Mouse (Mus musculus) forebrain, embryonic 14.5 days (tissue): Measurements from ENCODE around the gene Guca1a. TPM values are rescaled to one million over a fixed set of nuclear protein-coding genes. Genes with fewer than 3 reads are reported as not detected.
A peak's percentile ranks its signal among the peaks of the same experiment; 100 is the strongest.

Experiments
- ATAC-seq: fragments of 200-750 bp; cut with Nextera tagmentation; 2 replicates; pipeline ENCODE4 v1.8.0; 2017; ENCODE audit warnings: mild to moderate bottlenecking, moderate library complexity
- DNase-seq: peaks from one replicate; pipeline ENCODE4 v3.0.0-alpha.2; 2015; ENCODE audit warnings: low spot score
- H3K27ac ChIP-seq: fragments of 300-500 bp; sonication (generic); 2 replicates; pipeline ENCODE4 v1.5.1; 2014; ENCODE audit warnings: low read depth, mild to moderate bottlenecking, control low read depth, low read length, moderate library complexity
- H3K27me3 ChIP-seq: fragments of 300-500 bp; sonication (generic); replicated peaks from 2 replicates; pipeline ENCODE4 v1.6.1; 2014; ENCODE audit warnings: low read length, control low read depth, mixed read lengths; ENCODE audit not compliant: control insufficient read depth, insufficient read depth
- H3K36me3 ChIP-seq: fragments of 300-500 bp; sonication (generic); 2 replicates; pipeline ENCODE4 v1.6.1; 2014; ENCODE audit warnings: low read length, control low read depth; ENCODE audit not compliant: control insufficient read depth, insufficient read depth
- H3K4me1 ChIP-seq: fragments of 300-500 bp; sonication (generic); 2 replicates; pipeline ENCODE4 v1.6.1; 2014; ENCODE audit warnings: antibody characterized with exemption, low read length, control low read depth; ENCODE audit not compliant: control insufficient read depth, insufficient read depth
- H3K4me2 ChIP-seq: fragments of 300-500 bp; sonication (generic); 2 replicates; pipeline ENCODE4 v1.6.1; 2014; ENCODE audit warnings: mild to moderate bottlenecking, control low read depth, low read length
- H3K4me3 ChIP-seq: fragments of 300-500 bp; sonication (generic); 2 replicates; pipeline ENCODE4 v1.5.1; 2014; ENCODE audit warnings: low read depth, low read length, control low read depth
- H3K9ac ChIP-seq: fragments of 300-500 bp; sonication (generic); 2 replicates; pipeline ENCODE4 v1.6.1; 2014; ENCODE audit warnings: mild to moderate bottlenecking, low read length, control low read depth, moderate library complexity
- H3K9me3 ChIP-seq: fragments of 300-500 bp; sonication (generic); replicated peaks from 2 replicates; pipeline ENCODE4 v1.6.1; 2016; ENCODE audit warnings: low read length, control low read depth, mixed read lengths; ENCODE audit not compliant: control insufficient read depth
- WGBS: fragments of 180-500 bp; shearing (Covaris S2); extraction: QIAGEN DNeasy Blood & Tissue Kit; methylation state at CpG from one replicate; pipeline ENCODE4 v1.1.7; 2014; 5-methylcytosine and 5-hydroxymethylcytosine counted together
- polyA plus RNA-seq: library from polyadenylated mRNA; unstranded; fragments of >200 nt; fragmentation: Nextera tagmentation; extraction: Ambion mirVana; gene quantifications from 2 replicates; pipeline ENCODE4 v1.2.1, GENCODE M21; 2014

Guca1a gene
- polyA plus RNA-seq, 1 experiment from 2014 or later: 0.47 TPM

DNA sequence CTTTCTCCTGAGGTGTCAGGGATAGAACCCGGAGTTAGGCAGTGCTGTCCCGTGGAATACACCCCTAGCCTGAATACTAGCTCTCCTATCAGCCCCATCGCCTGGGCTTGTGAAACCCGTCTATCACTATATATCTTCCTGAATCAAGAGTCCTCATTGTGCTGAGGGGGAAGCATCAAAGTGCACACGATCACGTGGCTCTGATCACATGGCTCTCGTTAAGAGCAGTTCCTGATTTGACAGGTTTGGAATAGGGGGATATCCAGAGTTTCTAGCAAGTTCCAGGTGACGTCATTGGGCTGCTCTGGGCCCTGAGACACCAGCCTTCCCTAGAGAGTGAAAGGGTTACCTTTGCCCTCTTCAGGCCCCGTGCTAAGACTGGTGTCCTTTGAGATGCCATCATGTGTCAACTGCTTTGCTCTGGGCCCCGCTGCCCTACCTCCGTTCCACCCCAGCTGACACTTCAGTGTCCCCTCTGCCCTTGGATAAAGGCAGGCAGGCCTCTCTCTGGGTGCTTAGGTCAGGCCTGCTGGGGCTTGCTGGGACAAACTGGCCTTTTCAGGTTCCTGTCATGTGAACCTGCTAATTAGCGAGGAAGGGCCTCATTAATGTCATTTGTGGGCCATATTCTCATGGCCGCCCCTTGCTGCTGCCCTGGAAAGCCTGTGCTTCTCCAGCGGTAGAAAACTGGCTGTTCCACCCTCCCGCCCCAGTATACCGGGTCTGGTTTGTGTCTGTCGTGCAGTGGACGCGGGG lies 41.1 kb upstream of the Guca1a start:
- H3K36me3 ChIP-seq: no peaks in the 10 kb centered on the region
- no peak for ATAC-seq

DNA sequence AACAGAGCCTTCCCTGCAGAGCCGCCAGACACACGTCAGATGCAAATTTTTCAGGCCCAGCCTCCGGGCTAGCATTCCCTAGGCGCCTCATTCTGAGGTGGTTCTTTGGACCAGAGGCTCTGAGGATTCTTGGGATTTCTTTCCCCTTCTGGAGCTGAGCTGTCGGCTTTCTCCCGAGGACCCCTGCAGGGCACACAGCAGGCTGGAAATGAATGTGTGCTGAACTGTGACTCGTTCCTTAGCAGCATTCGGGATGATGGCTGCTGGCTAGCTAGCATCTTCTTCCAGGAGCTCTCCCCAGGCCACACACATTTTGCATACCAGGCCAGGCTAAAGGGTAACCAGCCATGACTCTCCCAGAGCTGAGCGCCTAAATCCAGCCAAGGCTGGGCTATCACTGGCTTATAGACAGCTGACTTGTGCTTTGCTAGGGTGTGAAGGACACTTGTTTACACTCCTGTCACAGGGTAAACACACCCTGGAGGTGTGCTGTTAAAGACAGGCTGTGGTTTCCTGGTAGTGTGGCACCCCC lies 40.0 kb upstream of the Guca1a start:
- DNase-seq (peak; percentile 24), ATAC-seq (no peak)
- H3K4me3 ChIP-seq: no peak overlapping the region
- H3K4me2 ChIP-seq: no peak overlapping the region
- H3K36me3 ChIP-seq: no peaks in the 10 kb centered on the region
- H3K4me1 ChIP-seq: peaks cover 6% of the 10 kb centered on the region; the same call in 1 of the 2 replicates
- H3K9me3 ChIP-seq: no peaks in the 10 kb centered on the region
- H3K27ac ChIP-seq: no peak overlapping the region
- H3K27me3 ChIP-seq: peaks cover 38% of the 10 kb centered on the region
- 2% methylated on average over 9 of the region's 9 CpGs for WGBS
- H3K9ac ChIP-seq: no peak overlapping the region

More for the DNA sequence above, 41.1 kb upstream of the Guca1a start:
- Histone ChIP-seq H3K27me3 (peaks cover 29% of the 10 kb centered on the region), H3K4me3 (no peak overlapping the region), H3K27ac (no peak overlapping the region), H3K4me2 (no peak overlapping the region), H3K9ac (no peak overlapping the region), H3K9me3 (no peaks in the 10 kb centered on the region), H3K4me1 (peaks cover 4% of the 10 kb centered on the region; the same call in 1 of the 2 replicates)
- 56% methylated on average over 19 of the region's 19 CpGs for WGBS
- no peak for DNase-seq

DNA sequence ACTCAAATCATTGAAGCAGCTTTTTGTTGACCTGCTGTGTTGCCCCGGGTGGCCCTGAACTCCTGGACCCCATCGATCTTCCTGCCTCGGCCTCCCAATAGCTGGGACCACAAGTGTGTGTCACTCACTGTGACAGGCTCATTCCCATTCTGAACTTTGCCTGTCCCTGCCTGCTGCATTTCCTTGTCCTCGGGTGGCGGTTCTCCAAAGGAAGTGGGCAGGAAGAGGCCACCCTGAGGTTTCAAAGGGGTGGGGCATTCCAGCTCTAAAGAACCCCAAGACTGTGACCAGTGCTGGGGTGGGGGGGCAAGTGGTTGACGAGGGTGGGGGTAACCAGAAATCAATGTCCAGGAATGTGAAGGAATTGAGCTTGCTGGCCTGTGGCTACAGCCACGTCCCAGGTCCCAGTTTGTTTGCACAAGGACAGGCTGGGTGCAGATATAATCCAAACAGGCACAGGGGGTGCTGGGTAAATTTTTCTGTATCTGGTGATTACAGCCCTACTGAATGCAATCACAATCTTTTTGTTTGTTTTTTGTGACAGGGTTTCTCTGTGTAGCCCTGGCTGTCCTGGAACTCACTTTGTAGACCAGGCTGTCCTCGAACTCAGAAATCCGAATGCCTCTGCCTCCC lies 39.1 kb upstream of the Guca1a start:
- Histone ChIP-seq H3K27ac (no peak overlapping the region), H3K4me1 (peaks cover 6% of the 10 kb centered on the region; the same call in 1 of the 2 replicates), H3K4me3 (no peak overlapping the region), H3K4me2 (no peak overlapping the region), H3K9ac (no peak overlapping the region), H3K9me3 (no peaks in the 10 kb centered on the region), H3K36me3 (no peaks in the 10 kb centered on the region), H3K27me3 (peaks cover 45% of the 10 kb centered on the region)
- ATAC-seq: no peak
- no peak for DNase-seq
- WGBS: 51% methylated on average over 9 of the region's 9 CpGs

DNA sequence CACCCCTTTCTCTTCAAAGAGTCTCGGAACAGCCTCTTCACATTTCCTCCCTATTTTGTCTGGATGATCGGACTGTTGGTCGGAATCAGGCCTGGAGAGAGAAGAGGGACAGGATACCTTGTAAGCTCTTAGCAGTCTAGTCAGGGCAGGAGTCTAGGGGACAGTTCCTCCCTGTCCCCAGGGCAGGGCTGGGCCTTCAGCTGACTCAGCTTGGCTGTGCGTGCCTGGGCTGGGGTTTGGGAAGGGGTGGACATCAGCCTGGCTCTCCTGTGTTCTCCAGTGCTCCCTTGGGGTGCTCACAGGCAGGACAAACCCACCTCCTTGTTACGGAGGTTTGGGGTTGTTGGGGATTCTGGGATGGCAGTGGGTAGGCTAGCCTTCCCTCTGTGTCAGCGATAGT lies 38.2 kb upstream of the Guca1a start:
- Histone ChIP-seq H3K4me3 (no peak overlapping the region), H3K9ac (no peak overlapping the region), H3K4me1 (peaks cover 6% of the 10 kb centered on the region; the same call in 1 of the 2 replicates), H3K4me2 (no peak overlapping the region), H3K27ac (no peak overlapping the region), H3K9me3 (no peaks in the 10 kb centered on the region), H3K36me3 (no peaks in the 10 kb centered on the region), H3K27me3 (peaks cover 45% of the 10 kb centered on the region)
- no peak for DNase-seq
- ATAC-seq: no peak
- WGBS: 67% methylated on average over 6 of the region's 6 CpGs

GRCm38 (mm10) chr17:47436907-47437547 lies 36.6 kb upstream of the Guca1a start, which contains the start of gene 1700001C19Rik:
TSS of gene 1700001C19Rik (minus strand) at chr17:47437376.
- peak within 1 kb of the TSS; percentile 29 for H3K4me3 ChIP-seq
- H3K9ac ChIP-seq: peak within 1 kb of the TSS; percentile 35; the same call in 1 of the 2 replicates
- H3K4me1 ChIP-seq: peaks cover 6% of the 10 kb centered on the region; the same call in 1 of the 2 replicates
- no peak for ATAC-seq
- no peaks in the 10 kb centered on the region for H3K36me3 ChIP-seq
- H3K4me2 ChIP-seq: peak within 1 kb of the TSS; percentile 52
- no peak within 1 kb of the TSS for H3K27ac ChIP-seq
- DNase-seq: no peak
- WGBS: 2% methylated on average over 24 of the region's 25 CpGs
- peaks cover 45% of the 10 kb centered on the region for H3K27me3 ChIP-seq
- H3K9me3 ChIP-seq: no peaks in the 10 kb centered on the region

DNA sequence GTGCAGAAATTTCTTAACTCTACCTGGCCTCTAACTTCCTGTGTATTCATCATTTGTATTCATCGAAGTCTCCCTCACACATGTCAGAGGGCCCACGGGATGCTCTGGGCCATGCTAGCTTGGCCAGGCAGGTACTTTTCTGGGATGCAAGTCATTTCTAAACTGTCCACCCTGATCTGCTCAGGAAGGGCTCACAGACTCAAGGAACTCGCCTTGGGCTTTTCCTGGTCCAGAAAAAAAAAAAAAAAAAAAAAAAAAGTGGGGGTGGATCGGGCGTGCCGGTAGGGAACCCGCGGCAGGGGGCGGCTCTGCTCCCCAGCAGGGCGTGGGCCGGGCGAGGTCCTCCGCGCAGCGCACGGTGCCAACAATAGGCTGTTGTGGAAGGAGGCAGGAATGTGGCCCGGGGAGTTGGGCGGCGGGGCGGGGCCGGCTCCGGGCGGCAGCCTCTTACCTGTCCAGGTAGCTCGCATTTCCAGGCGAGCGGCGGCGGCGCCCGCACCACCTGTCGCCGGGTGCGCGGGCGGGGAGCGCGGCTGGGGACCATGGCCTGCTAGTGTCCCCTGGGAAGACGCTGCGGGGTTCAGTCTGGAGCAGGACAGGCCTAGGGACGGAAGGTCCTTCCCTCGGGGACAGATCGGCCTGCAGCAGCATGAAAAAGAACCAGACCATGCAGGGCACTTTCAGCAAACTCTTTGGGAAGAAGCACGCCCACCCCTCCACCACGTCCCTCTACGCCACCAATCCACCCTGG lies 35.9 kb upstream of the Guca1a start, which contains the start of gene AI661453:
TSS of gene AI661453 (plus strand) at position 460 of the 751 bp plus-strand sequence.
- WGBS: under 1% methylated on average over 40 of the region's 45 CpGs
- DNase-seq (no peak), ATAC-seq (no peak)
- H3K9me3 ChIP-seq: no peaks in the 10 kb centered on the region
- peaks cover 45% of the 10 kb centered on the region for H3K27me3 ChIP-seq
- peak within 1 kb of the TSS; percentile 29 for H3K4me3 ChIP-seq
- H3K4me1 ChIP-seq: peaks cover 6% of the 10 kb centered on the region; the same call in 1 of the 2 replicates
- peak within 1 kb of the TSS; percentile 35; the same call in 1 of the 2 replicates for H3K9ac ChIP-seq
- H3K27ac ChIP-seq: no peak within 1 kb of the TSS
- peak within 1 kb of the TSS; percentile 52 for H3K4me2 ChIP-seq
- H3K36me3 ChIP-seq: no peaks in the 10 kb centered on the region

GRCm38 (mm10) chr17:47430815-47431214 lies 30.4 kb upstream of the Guca1a start:
- Histone ChIP-seq H3K4me1 (no peaks in the 10 kb centered on the region), H3K9me3 (no peaks in the 10 kb centered on the region), H3K9ac (no peak overlapping the region), H3K36me3 (no peaks in the 10 kb centered on the region), H3K4me2 (no peak overlapping the region), H3K27ac (no peak overlapping the region), H3K27me3 (peaks cover 9% of the 10 kb centered on the region), H3K4me3 (no peak overlapping the region)
- DNase-seq: no peak
- 66% methylated on average over 5 of the region's 5 CpGs for WGBS
- ATAC-seq: no peak

- H3K4me3 ChIP-seq: no peak overlapping the region
- H3K4me1 ChIP-seq: no peaks in the 10 kb centered on the region
- no peaks in the 10 kb centered on the region for H3K27me3 ChIP-seq
- ATAC-seq (peak; percentile 57; the same call in 1 of the 2 replicates), DNase-seq (peak; percentile 52)
- WGBS: 5% methylated on average over 8 of the region's 8 CpGs
- H3K27ac ChIP-seq: no peak overlapping the region
- H3K4me2 ChIP-seq: no peak overlapping the region
- H3K36me3 ChIP-seq: no peaks in the 10 kb centered on the region
- H3K9me3 ChIP-seq: no peaks in the 10 kb centered on the region
- no peak overlapping the region for H3K9ac ChIP-seq
Measured at GRCm38 (mm10) chr17:47428831-47429304, 28.5 kb upstream of the Guca1a start.
